Mouse (Mus musculus): Measurements from ENCODE around the gene Arhgap30. TPM values are rescaled to one million over a fixed set of nuclear protein-coding genes. Genes with fewer than 3 reads are reported as not detected.

Gene Arhgap30
- polyA plus RNA-seq, 1 experiment from 2014 or later = 0.48 TPM

DNA sequence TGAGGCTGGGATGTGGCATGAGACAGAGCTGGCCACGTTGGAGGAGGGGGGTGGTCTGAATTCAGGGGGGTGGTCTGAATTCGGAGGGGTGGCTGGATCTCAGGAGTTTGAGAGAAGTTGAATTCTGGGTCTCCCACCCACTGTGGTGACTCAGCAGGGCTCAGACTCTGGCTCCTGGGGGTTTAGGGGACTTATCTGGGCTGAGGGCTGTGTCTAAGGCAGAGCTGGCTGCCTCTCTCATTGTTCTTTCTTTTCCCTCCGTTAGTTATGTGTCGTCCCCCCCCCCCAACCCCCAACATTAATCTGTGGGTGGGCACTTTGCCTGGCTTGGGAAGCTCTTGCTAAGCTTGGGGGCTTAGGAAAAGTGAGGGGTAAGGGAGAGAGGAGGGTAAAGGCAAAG is 14.8 kb upstream of the Arhgap30 start:
- Histone ChIP-seq H3K36me3 (ENCODE audit: control insufficient read depth, insufficient read depth) (no peaks in the 10 kb centered on the region), H3K9ac (replicated peaks; ENCODE audit: low read depth, low read length) (no peak overlapping the region), H3K27me3 (replicated peaks; ENCODE audit: control insufficient read depth, insufficient read depth, low read length) (no peaks in the 10 kb centered on the region), H3K4me1 (replicated peaks; ENCODE audit: control insufficient read depth, insufficient read depth, low read length) (no peaks in the 10 kb centered on the region), H3K4me3 (replicated peaks; ENCODE audit: low read length) (no peak overlapping the region), H3K4me2 (ENCODE audit: low read length) (no peak overlapping the region), H3K9me3 (ENCODE audit: control insufficient read depth, low read length) (no peaks in the 10 kb centered on the region), H3K27ac (ENCODE audit: low read length) (no peak overlapping the region)
- WGBS = 3% methylated on average over 3 of the region's 4 CpGs
- no peak for ATAC-seq

DNA sequence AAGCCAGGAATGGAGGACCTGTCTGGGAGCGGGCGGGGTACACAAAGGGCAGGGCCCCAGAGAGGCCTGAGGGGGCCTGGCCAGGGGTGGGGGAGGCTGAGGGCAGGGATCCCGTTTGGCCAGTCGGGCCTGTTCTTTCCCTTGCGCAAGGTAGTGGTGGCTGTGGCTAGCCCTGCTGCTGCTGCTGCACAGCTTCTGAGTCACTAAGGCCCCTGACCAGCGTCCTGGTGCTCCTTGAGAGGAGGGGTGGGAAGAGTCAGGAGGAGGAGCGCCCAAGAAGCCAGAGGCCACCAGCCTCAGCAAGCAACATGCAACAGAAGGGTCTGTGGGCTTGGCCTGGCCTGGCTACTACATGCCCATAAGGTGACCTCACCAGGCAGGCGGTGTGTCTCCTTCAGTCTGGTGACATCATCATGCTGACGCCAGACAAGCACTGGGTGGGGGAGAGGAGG is 13.1 kb upstream of the Arhgap30 start:
- WGBS = 50% methylated on average over 9 of the region's 9 CpGs
- no peak overlapping the region for H3K4me3 ChIP-seq (replicated peaks; ENCODE audit: low read length)
- peaks cover 9% of the 10 kb centered on the region for H3K4me1 ChIP-seq (replicated peaks; ENCODE audit: control insufficient read depth, insufficient read depth, low read length)
- H3K27me3 ChIP-seq (replicated peaks; ENCODE audit: control insufficient read depth, insufficient read depth, low read length) = peaks cover 7% of the 10 kb centered on the region
- no peak overlapping the region for H3K27ac ChIP-seq (ENCODE audit: low read length)
- no peak overlapping the region for H3K9ac ChIP-seq (replicated peaks; ENCODE audit: low read depth, low read length)
- H3K4me2 ChIP-seq (ENCODE audit: low read length) = no peak overlapping the region
- ATAC-seq = no peak
- H3K9me3 ChIP-seq (ENCODE audit: control insufficient read depth, low read length) = no peaks in the 10 kb centered on the region
- H3K36me3 ChIP-seq (ENCODE audit: control insufficient read depth, insufficient read depth) = no peaks in the 10 kb centered on the region

DNA sequence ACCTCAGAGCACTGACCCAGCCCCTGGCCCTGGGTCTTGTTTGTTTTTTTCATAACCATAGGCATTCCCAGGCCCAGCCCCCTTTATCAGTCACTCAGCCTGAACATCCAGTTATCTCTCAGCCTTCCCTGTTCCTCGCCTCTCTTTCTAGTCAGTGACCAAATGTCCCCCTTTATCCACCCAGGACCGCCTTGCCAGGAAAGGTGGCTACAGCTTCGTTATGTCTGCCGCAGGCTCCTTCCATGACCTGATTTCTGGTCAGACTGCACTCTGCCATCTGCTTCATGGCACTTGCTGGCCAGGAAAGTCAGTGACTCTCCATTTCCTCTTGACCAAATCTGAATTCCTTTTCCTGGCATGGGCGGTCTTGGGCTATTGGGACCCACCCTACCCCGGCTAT is 10.5 kb upstream of the Arhgap30 start:
- Histone ChIP-seq H3K27ac (ENCODE audit: low read length) (no peak overlapping the region), H3K4me3 (replicated peaks; ENCODE audit: low read length) (no peak overlapping the region), H3K27me3 (replicated peaks; ENCODE audit: control insufficient read depth, insufficient read depth, low read length) (peaks cover 12% of the 10 kb centered on the region), H3K4me2 (ENCODE audit: low read length) (no peak overlapping the region), H3K9ac (replicated peaks; ENCODE audit: low read depth, low read length) (no peak overlapping the region), H3K4me1 (replicated peaks; ENCODE audit: control insufficient read depth, insufficient read depth, low read length) (peaks cover 9% of the 10 kb centered on the region), H3K36me3 (ENCODE audit: control insufficient read depth, insufficient read depth) (no peaks in the 10 kb centered on the region), H3K9me3 (ENCODE audit: control insufficient read depth, low read length) (no peaks in the 10 kb centered on the region)
- ATAC-seq = no peak
- whole genome bisulfite sequencing = 90% methylated on average over 6 of the region's 6 CpGs

DNA sequence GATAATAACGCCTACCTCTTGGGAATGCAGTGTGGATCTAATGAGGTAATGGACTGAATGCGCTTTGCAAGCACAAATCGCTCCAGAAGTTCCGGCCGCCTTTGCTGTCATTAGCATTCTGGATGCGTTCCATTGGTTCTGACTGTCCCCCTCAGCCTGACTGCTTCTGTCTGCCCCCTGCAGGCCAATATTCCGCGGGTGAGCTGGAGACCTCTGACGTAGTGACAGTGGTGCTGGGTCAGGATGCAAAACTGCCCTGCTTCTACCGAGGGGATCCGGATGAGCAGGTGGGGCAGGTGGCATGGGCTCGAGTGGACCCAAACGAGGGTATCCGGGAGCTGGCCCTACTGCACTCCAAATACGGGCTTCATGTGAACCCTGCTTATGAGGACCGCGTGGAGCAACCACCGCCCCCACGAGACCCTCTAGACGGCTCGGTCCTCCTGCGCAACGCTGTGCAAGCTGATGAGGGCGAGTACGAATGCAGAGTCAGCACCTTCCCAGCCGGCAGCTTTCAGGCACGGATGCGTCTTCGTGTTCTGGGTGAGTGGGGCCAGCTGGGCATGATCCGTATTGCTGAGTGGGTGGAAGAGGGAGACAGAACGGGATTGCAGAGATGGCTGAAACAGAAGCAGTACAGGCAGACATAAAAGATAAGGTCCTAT is 8.7 kb upstream of the Arhgap30 start:
- Histone ChIP-seq H3K36me3 (ENCODE audit: control insufficient read depth, insufficient read depth) (no peaks in the 10 kb centered on the region), H3K4me3 (replicated peaks; ENCODE audit: low read length) (peak overlapping the region; percentile 36), H3K9ac (replicated peaks; ENCODE audit: low read depth, low read length) (peak overlapping the region; percentile 42; the same call in 1 of the 2 replicates), H3K9me3 (ENCODE audit: control insufficient read depth, low read length) (no peaks in the 10 kb centered on the region), H3K27me3 (replicated peaks; ENCODE audit: control insufficient read depth, insufficient read depth, low read length) (peaks cover 12% of the 10 kb centered on the region), H3K4me1 (replicated peaks; ENCODE audit: control insufficient read depth, insufficient read depth, low read length) (peaks cover 9% of the 10 kb centered on the region), H3K27ac (ENCODE audit: low read length) (no peak overlapping the region), H3K4me2 (ENCODE audit: low read length) (peak overlapping the region; percentile 55)
- under 1% methylated on average over 31 of the region's 31 CpGs for WGBS
- peak; percentile 74 for ATAC-seq

DNA sequence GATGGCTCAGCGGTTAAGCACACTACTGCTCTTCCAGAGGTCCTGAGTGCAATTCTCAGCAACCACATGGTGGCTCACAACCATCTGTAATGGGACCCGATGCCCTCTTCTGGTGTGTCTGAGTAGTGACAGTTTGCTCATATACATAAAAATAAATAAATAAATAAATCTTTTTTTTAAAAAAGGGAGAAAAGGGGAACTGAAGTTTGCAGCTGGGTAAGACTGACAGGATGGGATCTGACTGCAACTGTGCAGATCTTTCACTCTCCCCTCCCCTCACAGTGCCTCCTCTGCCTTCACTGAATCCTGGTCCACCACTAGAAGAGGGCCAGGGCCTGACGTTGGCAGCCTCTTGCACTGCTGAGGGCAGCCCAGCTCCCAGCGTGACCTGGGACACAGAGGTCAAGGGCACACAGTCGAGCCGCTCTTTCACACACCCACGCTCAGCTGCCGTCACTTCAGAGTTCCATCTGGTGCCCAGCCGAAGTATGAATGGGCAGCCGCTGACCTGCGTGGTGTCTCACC is 6.6 kb upstream of the Arhgap30 start:
- Histone ChIP-seq H3K4me3 (replicated peaks; ENCODE audit: low read length) (no peak overlapping the region), H3K4me1 (replicated peaks; ENCODE audit: control insufficient read depth, insufficient read depth, low read length) (peaks cover 9% of the 10 kb centered on the region), H3K9ac (replicated peaks; ENCODE audit: low read depth, low read length) (no peak overlapping the region), H3K27ac (ENCODE audit: low read length) (no peak overlapping the region), H3K4me2 (ENCODE audit: low read length) (no peak overlapping the region), H3K27me3 (replicated peaks; ENCODE audit: control insufficient read depth, insufficient read depth, low read length) (peaks cover 12% of the 10 kb centered on the region), H3K36me3 (ENCODE audit: control insufficient read depth, insufficient read depth) (no peaks in the 10 kb centered on the region), H3K9me3 (ENCODE audit: control insufficient read depth, low read length) (no peaks in the 10 kb centered on the region)
- no peak for ATAC-seq
- WGBS = 88% methylated on average over 11 of the region's 11 CpGs

DNA sequence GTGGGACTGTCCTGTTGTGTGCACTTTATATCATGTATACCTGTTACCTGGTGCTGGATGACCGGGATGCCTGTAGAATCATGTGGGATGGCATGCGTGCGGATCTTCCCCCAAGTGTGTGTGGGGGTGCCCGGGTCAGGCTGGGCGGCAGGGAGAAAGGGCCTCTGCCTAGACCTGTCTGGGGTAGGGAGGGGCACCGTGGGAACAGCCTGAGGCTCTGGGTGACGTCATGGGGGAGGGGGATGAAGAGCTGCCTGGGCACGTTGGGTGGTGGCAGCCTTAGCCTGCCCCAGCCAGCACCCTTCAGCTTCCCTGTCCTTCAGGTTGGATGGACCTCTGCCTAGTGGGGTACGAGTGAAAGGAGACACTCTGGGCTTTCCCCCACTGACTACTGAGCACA is 4.4 kb upstream of the Arhgap30 start:
- ATAC-seq = no peak
- peaks cover 10% of the 10 kb centered on the region for H3K27me3 ChIP-seq (replicated peaks; ENCODE audit: control insufficient read depth, insufficient read depth, low read length)
- WGBS = 67% methylated on average over 9 of the region's 9 CpGs

DNA sequence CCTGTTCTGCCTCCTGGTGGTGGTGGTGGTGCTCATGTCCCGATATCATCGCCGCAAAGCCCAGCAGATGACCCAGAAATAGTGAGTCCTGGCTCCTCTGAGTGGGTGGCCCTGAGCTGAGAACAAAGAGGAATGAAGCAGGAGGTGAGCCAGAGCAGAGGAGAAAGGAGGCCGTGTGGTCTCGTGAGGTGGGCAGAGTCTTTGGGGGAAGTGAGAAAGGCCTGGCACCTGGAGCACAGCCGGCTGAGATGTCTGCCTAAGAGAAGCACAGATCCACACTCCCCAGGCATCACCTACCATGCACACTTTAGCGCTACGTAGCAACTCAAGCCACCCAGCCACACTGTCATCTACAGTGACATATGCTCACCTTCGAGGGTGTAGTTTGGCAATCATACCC is 3.6 kb upstream of the Arhgap30 start:
- no peak overlapping the region for H3K27ac ChIP-seq (ENCODE audit: low read length)
- peaks cover 5% of the 10 kb centered on the region for H3K27me3 ChIP-seq (replicated peaks; ENCODE audit: control insufficient read depth, insufficient read depth, low read length)
- no peak overlapping the region for H3K4me2 ChIP-seq (ENCODE audit: low read length)
- ATAC-seq = no peak
- 66% methylated on average over 9 of the region's 9 CpGs for WGBS
- no peaks in the 10 kb centered on the region for H3K36me3 ChIP-seq (ENCODE audit: control insufficient read depth, insufficient read depth)
- no peaks in the 10 kb centered on the region for H3K9me3 ChIP-seq (ENCODE audit: control insufficient read depth, low read length)
- no peak overlapping the region for H3K9ac ChIP-seq (replicated peaks; ENCODE audit: low read depth, low read length)
- H3K4me1 ChIP-seq (replicated peaks; ENCODE audit: control insufficient read depth, insufficient read depth, low read length) = peaks cover 2% of the 10 kb centered on the region
- no peak overlapping the region for H3K4me3 ChIP-seq (replicated peaks; ENCODE audit: low read length)

More for the DNA sequence above, 4.4 kb upstream of the Arhgap30 start:
- Histone ChIP-seq H3K36me3 (ENCODE audit: control insufficient read depth, insufficient read depth) (no peaks in the 10 kb centered on the region), H3K9ac (replicated peaks; ENCODE audit: low read depth, low read length) (no peak overlapping the region), H3K9me3 (ENCODE audit: control insufficient read depth, low read length) (no peaks in the 10 kb centered on the region), H3K4me3 (replicated peaks; ENCODE audit: low read length) (no peak overlapping the region), H3K27ac (ENCODE audit: low read length) (no peak overlapping the region), H3K4me1 (replicated peaks; ENCODE audit: control insufficient read depth, insufficient read depth, low read length) (peaks cover 9% of the 10 kb centered on the region), H3K4me2 (ENCODE audit: low read length) (no peak overlapping the region)

DNA sequence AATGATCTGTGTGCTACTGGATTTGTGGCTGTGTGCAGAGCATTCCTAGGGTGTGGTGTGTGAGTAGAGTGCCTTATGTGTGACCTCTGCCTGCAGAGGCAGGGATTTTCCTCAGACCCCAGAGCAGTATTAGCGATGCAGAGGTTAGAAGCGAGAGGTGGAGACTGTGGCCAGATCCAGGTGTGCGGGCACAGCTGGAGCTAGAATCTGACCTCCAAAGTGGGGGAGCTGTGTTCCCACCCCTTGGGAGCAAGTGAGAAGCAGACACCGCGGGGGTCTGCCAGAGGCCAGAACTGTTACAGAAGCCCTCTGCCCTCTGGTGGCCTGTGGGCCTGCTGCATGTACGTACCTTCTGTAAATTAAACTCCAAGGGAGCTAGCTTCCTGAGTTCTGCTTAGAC is 1.7 kb upstream of the Arhgap30 start:
- WGBS = 26% methylated on average over 6 of the region's 6 CpGs
- Histone ChIP-seq H3K4me1 (replicated peaks; ENCODE audit: control insufficient read depth, insufficient read depth, low read length) (no peaks in the 10 kb centered on the region), H3K27ac (ENCODE audit: low read length) (no peak overlapping the region), H3K9me3 (ENCODE audit: control insufficient read depth, low read length) (no peaks in the 10 kb centered on the region), H3K36me3 (ENCODE audit: control insufficient read depth, insufficient read depth) (no peaks in the 10 kb centered on the region), H3K9ac (replicated peaks; ENCODE audit: low read depth, low read length) (no peak overlapping the region), H3K4me2 (ENCODE audit: low read length) (no peak overlapping the region), H3K27me3 (replicated peaks; ENCODE audit: control insufficient read depth, insufficient read depth, low read length) (no peaks in the 10 kb centered on the region), H3K4me3 (replicated peaks; ENCODE audit: low read length) (no peak overlapping the region)
- no peak for ATAC-seq

DNA sequence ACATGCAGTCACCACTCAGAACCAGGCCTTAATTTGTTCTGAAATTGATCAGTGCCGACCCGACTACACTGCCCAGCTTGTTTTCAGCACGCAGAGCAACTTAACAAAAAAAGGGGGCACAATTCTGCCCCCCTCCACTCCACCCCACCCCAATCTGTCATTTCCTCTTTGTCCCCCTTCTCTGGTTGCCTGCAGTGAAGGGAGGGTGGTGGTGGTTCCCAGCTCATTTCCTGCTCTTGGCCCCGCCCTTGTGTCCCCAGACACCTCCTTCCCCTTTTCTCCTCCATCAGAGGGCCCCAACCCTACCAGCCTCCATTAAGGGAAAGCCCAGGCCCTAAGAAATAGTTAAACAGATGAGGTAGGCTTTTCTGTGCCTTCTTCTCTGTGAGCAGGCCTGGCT is 1.3 kb downstream of the Arhgap30 start:
- 82% methylated on average over 4 of the region's 4 CpGs for WGBS
- H3K27me3 ChIP-seq (replicated peaks; ENCODE audit: control insufficient read depth, insufficient read depth, low read length) = 0 out of 2 replicates have a peak, but pooled peaks cover 2% of the 10 kb centered on the region
- no peak overlapping the region for H3K27ac ChIP-seq (ENCODE audit: low read length)
- no peak overlapping the region for H3K4me2 ChIP-seq (ENCODE audit: low read length)
- H3K36me3 ChIP-seq (ENCODE audit: control insufficient read depth, insufficient read depth) = no peaks in the 10 kb centered on the region
- H3K4me1 ChIP-seq (replicated peaks; ENCODE audit: control insufficient read depth, insufficient read depth, low read length) = no peaks in the 10 kb centered on the region
- no peak overlapping the region for H3K9ac ChIP-seq (replicated peaks; ENCODE audit: low read depth, low read length)
- H3K9me3 ChIP-seq (ENCODE audit: control insufficient read depth, low read length) = no peaks in the 10 kb centered on the region
- no peak for ATAC-seq
- H3K4me3 ChIP-seq (replicated peaks; ENCODE audit: low read length) = no peak overlapping the region

Measured in forebrain, embryonic 16.5 days (tissue).